Mouse (Mus musculus) testis, postnatal 10 days (tissue): ENCODE data around the gene Trpm5.

Experiments
- DNase-seq: peaks from one replicate; pipeline ENCODE4 v3.0.0; 2021; ENCODE audit warnings: low spot score

Trpm5 gene

GRCm38 (mm10) chr7:143059202-143059870, 35.1 kb downstream of the Trpm5 start:
- DNase-seq, result no peak

GRCm38 (mm10) chr7:143058221-143058697, 36.2 kb downstream of the Trpm5 start:
- no peak for DNase-seq

- DNase-seq, result no peak
Measured at GRCm38 (mm10) chr7:143057667-143058220, 36.7 kb downstream of the Trpm5 start.

GRCm38 (mm10) chr7:143057023-143057422, 37.4 kb downstream of the Trpm5 start:
- no peak for DNase-seq

- no peak for DNase-seq
Measured at GRCm38 (mm10) chr7:143055499-143056186, 38.8 kb downstream of the Trpm5 start.

GRCm38 (mm10) chr7:143055001-143055400, 39.4 kb downstream of the Trpm5 start:
- DNase-seq, result no peak

GRCm38 (mm10) chr7:143054612-143054965, 39.9 kb downstream of the Trpm5 start:
- no peak for DNase-seq

- DNase-seq, result no peak
Measured at GRCm38 (mm10) chr7:143053961-143054611, 40.4 kb downstream of the Trpm5 start.

GRCm38 (mm10) chr7:143053008-143053899, 41.2 kb downstream of the Trpm5 start:
- DNase-seq, result peak; percentile 86

GRCm38 (mm10) chr7:143052626-143053007, 41.8 kb downstream of the Trpm5 start, which contains the start of gene Cd81:
Cd81 (plus strand) TSS chr7:143052739.
- peak; percentile 97 for DNase-seq

- no peak for DNase-seq
Measured at GRCm38 (mm10) chr7:143051316-143051715, 43.1 kb downstream of the Trpm5 start.

GRCm38 (mm10) chr7:143049841-143050816, 44.3 kb downstream of the Trpm5 start:
- DNase-seq, result peak; percentile 68

- DNase-seq, result no peak
Measured at GRCm38 (mm10) chr7:143049331-143049730, 45.1 kb downstream of the Trpm5 start.

- no peak for DNase-seq
Measured at GRCm38 (mm10) chr7:143046358-143046757, 48.1 kb downstream of the Trpm5 start.

- no peak for DNase-seq
Measured at GRCm38 (mm10) chr7:143044826-143045206, 49.6 kb downstream of the Trpm5 start.

GRCm38 (mm10) chr7:143044049-143044825, 50.2 kb downstream of the Trpm5 start:
- DNase-seq, result no peak

GRCm38 (mm10) chr7:143042897-143043300, 51.5 kb downstream of the Trpm5 start:
- DNase-seq, result no peak

GRCm38 (mm10) chr7:143042089-143042488, 52.4 kb downstream of the Trpm5 start:
- DNase-seq, result peak; percentile 76

GRCm38 (mm10) chr7:143041138-143041822, 53.2 kb downstream of the Trpm5 start:
- no peak for DNase-seq
